ENCODE assay signal across 8 mouse cellular contexts in genomic region chr7:97480821-97481339, GRCm38 (mm10). TPM values are rescaled to one million over a fixed set of nuclear protein-coding genes. Genes with fewer than 3 reads are reported as not detected.
DNase-seq lines count a peak whose midpoint lies in the region; ATAC-seq lines count a peak whose summit lies in the region.

Ints4 (plus strand) TSS chr7:97480956.

- ATAC-seq in hindbrain, embryonic 15.5 days (ENCODE audit: low FRiP score, low read depth) = peak; percentile 100

- peak within 1 kb of the TSS; percentile 68 for H3K4me3 ChIP-seq in hindbrain, embryonic 15.5 days

- peak; percentile 89 for DNase-seq in T-cell, adult 2 months (ENCODE audit: low spot score)
- DNase-seq in cerebellum, postnatal 36 days = peak; percentile 94 to 95
- DNase-seq in frontal cortex, postnatal 36 days (ENCODE audit: low spot score in 2 of 2) = peak; percentile 91 to 95
- DNase-seq in left cerebral cortex, adult 11 months (ENCODE audit: low spot score) = peak; percentile 91
- peak; percentile 93 to 95 for DNase-seq in lung, postnatal 4 days
- peak; percentile 84 for DNase-seq in retina, postnatal 7 days (ENCODE audit: low read depth, low spot score)
- peak; percentile 69 for DNase-seq in urinary bladder, adult 2 months (ENCODE audit: low spot score)

- H3K27ac ChIP-seq in hindbrain, embryonic 15.5 days (replicated peaks) = peak within 1 kb of the TSS; percentile 75

- WGBS in hindbrain, embryonic 15.5 days = under 1% methylated on average over 24 of the region's 24 CpGs

- H3K4me2 ChIP-seq in hindbrain, embryonic 15.5 days = peak within 1 kb of the TSS; percentile 86

- H3K36me3 ChIP-seq in hindbrain, embryonic 15.5 days = peaks cover 12% of the 10 kb centered on the region

- peak within 1 kb of the TSS; percentile 53 for H3K9ac ChIP-seq in hindbrain, embryonic 15.5 days

- H3K9me3 ChIP-seq in hindbrain, embryonic 15.5 days = no peaks in the 10 kb centered on the region

- H3K27me3 ChIP-seq in hindbrain, embryonic 15.5 days = no peaks in the 10 kb centered on the region

- H3K4me1 ChIP-seq in hindbrain, embryonic 15.5 days (replicated peaks) = peaks cover 26% of the 10 kb centered on the region

RNA-seq across cellular contexts. Expression of gene Ints4, which starts in this region (rescaled TPM):
- polyA plus RNA-seq in hindbrain, embryonic 15.5 days (2015; fragmentation: Nextera tagmentation; extraction: Ambion mirVana) = 41.4 and 42.5 TPM in 2 replicates
- polyA plus RNA-seq in urinary bladder, adult 2 months (2012; rRNA removed) = 52.5 and 53.3 TPM in 2 replicates

Comparison
In these comparisons a context has a peak if more than half of its experiments do, and no peak if none do; other contexts are left out.
1. Peak in every context shown above with its lines: DNase-seq, ATAC-seq, H3K4me3 ChIP-seq and H3K27ac ChIP-seq.